Mouse (Mus musculus): ENCODE results near the gene Dapk3.

DNA sequence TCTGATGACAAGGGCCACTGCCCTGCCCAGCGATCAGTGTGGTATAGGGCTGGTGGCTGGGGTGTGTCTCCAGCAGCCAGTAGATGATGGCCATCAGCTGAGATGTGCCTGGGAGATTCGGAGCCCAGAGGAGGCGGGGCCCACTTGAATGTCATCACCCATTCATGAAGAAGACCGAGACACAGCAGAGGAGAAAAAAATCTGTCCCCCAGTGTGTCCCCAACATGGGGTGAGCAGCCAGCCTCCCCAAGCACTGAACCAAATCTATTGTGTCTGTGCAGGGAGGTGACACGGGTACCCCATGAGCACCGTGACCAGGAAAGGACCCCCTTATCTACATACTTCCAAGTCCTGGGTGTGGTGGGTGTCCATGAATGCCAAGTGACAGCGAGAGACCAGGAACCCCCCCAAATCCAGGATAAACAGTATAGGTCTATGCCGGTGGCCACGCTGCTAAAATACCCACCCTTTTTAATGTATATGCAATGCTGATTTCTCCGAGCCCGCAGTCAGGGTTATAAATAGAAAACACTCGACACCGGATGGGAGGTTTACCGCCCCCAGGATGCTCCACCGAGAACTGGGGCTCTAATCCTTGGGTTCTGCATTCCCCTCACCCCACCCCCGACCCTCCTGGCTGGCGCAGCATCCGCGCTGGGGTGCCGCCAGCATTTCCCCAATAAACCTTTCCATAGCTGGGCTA, 47.1 kb downstream of the Dapk3 start:
- TF ChIP-seq CTCF (IDR thresholded peaks at IDR 0.05; ENCODE audit: borderline replicate concordance, insufficient read depth, low read length) (no peak), POLR2A (IDR thresholded peaks at IDR 0.05; ENCODE audit: low read depth, low read length) (no peak)
